Comparison of ENCODE assay signal across 12 mouse cellular contexts in genomic region chr5:100424252-100424651, GRCm38 (mm10). TPM values are rescaled to one million over a fixed set of nuclear protein-coding genes. Genes with fewer than 3 reads are reported as not detected.
A peak's percentile ranks its signal among the peaks of the same experiment; 100 is the strongest.
DNase-seq lines count a peak whose midpoint lies in the region; ATAC-seq and TF ChIP-seq lines count a peak whose summit lies in the region.
"Had no signal": no experiment of that assay in that cellular context is flagged by ENCODE, and none has a peak within 500 bp of the region (broad histone marks: within the 10 kb centered on the region; RNA-seq: fewer than 3 reads in every experiment).

No protein-coding gene starts in this region.

- no peak for TF ChIP-seq CTCF in stomach, postnatal 0 days (IDR thresholded peaks at IDR 0.05; ENCODE audit: low read depth)
- no peak for TF ChIP-seq CTCF in layer of hippocampus, adult 2 months (conservative IDR thresholded peaks at IDR 0.05)

- no peak for TF ChIP-seq EP300 in stomach, postnatal 0 days (optimal IDR thresholded peaks at IDR 0.05)

- ATAC-seq in heart, embryonic 12.5 days (ENCODE audit: insufficient number of reproducible peaks, low FRiP score): no peak
- ATAC-seq in stomach, embryonic 14.5 days (ENCODE audit: insufficient number of reproducible peaks, insufficient read depth, low FRiP score, low read depth): no peak
- ATAC-seq in stomach, postnatal 0 days (ENCODE audit: low FRiP score, low TSS enrichment): no peak
- ATAC-seq in stomach, embryonic 16.5 days (ENCODE audit: insufficient read depth, low FRiP score): no peak
- ATAC-seq: activated CD4-positive, CD25-positive, alpha-beta regulatory T cell, adult 4 months had no signal

- H3K9ac ChIP-seq in heart, embryonic 12.5 days: 0 out of 2 replicates have a peak overlapping the region, but pooled peaks have one; percentile 7
- no peak overlapping the region for H3K9ac ChIP-seq in stomach, embryonic 14.5 days (replicated peaks; ENCODE audit: low read depth, low read length)
- no peak overlapping the region for H3K9ac ChIP-seq in stomach, postnatal 0 days (ENCODE audit: low read length)
- H3K9ac ChIP-seq in stomach, embryonic 16.5 days (ENCODE audit: low read length): peak overlapping the region; percentile 24; the same call in 1 of the 2 replicates
- H3K9ac ChIP-seq: liver, embryonic 14.5 days had no signal

- H3K27ac ChIP-seq in heart, embryonic 12.5 days (ENCODE audit: poor library complexity, severe bottlenecking): no peak overlapping the region
- no peak overlapping the region for H3K27ac ChIP-seq in stomach, embryonic 14.5 days (ENCODE audit: low read length)
- no peak overlapping the region for H3K27ac ChIP-seq in stomach, postnatal 0 days (replicated peaks)
- H3K27ac ChIP-seq in limb, embryonic 10.5 days: no peak overlapping the region
- H3K27ac ChIP-seq in stomach, embryonic 16.5 days (ENCODE audit: low read length): no peak overlapping the region
- no peak overlapping the region; the same call in 1 of the 2 replicates for H3K27ac ChIP-seq in layer of hippocampus, adult 2 months
- H3K27ac ChIP-seq: liver, embryonic 14.5 days had no signal

- no peak for DNase-seq in heart, adult 9 months (ENCODE audit: low spot score in 2 of 2)
- no peak for DNase-seq in stomach, postnatal 0 days (ENCODE audit: low spot score)
- DNase-seq in limb, embryonic 10.5 days (ENCODE audit: low spot score): no peak
- no peak for DNase-seq in layer of hippocampus, adult 2 months (ENCODE audit: low spot score in 2 of 2)
- DNase-seq in left cerebral cortex, adult 18-20 months (ENCODE audit: low spot score in 2 of 2): no peak
- DNase-seq: cerebellum, adult 18-20 months; kidney, adult 18-20 months had no signal

- H3K27me3 ChIP-seq in heart, embryonic 12.5 days (replicated peaks): no peaks in the 10 kb centered on the region
- no peaks in the 10 kb centered on the region for H3K27me3 ChIP-seq in stomach, embryonic 14.5 days (ENCODE audit: control insufficient read depth, insufficient read depth, low read length)
- no peaks in the 10 kb centered on the region for H3K27me3 ChIP-seq in stomach, postnatal 0 days (ENCODE audit: control insufficient read depth, insufficient read depth, low read length)
- no peaks in the 10 kb centered on the region for H3K27me3 ChIP-seq in limb, embryonic 10.5 days (ENCODE audit: low read depth, poor library complexity, severe bottlenecking)
- H3K27me3 ChIP-seq in stomach, embryonic 16.5 days (ENCODE audit: control insufficient read depth, insufficient read depth, low read length): no peaks in the 10 kb centered on the region

- peaks cover 58% of the 10 kb centered on the region for H3K4me1 ChIP-seq in heart, embryonic 12.5 days (replicated peaks)
- peaks cover 33% of the 10 kb centered on the region; the same call in 1 of the 2 replicates for H3K4me1 ChIP-seq in stomach, embryonic 14.5 days (ENCODE audit: control insufficient read depth, insufficient read depth, low read length)
- peaks cover 9% of the 10 kb centered on the region for H3K4me1 ChIP-seq in stomach, postnatal 0 days (replicated peaks; ENCODE audit: control insufficient read depth, insufficient read depth)
- peaks cover 45% of the 10 kb centered on the region for H3K4me1 ChIP-seq in limb, embryonic 10.5 days
- peaks cover 31% of the 10 kb centered on the region for H3K4me1 ChIP-seq in stomach, embryonic 16.5 days (ENCODE audit: control insufficient read depth, insufficient read depth, low read length)

- 0 out of 2 replicates have a peak overlapping the region, but pooled peaks have one; percentile 1 for H3K4me3 ChIP-seq in heart, embryonic 12.5 days
- H3K4me3 ChIP-seq in stomach, embryonic 14.5 days (ENCODE audit: low read depth, low read length): no peak overlapping the region
- H3K4me3 ChIP-seq in stomach, postnatal 0 days (ENCODE audit: low read depth, low read length): no peak overlapping the region
- peak overlapping the region; percentile 28 for H3K4me3 ChIP-seq in limb, embryonic 10.5 days
- 0 out of 2 replicates have a peak overlapping the region, but pooled peaks have one; percentile 3 for H3K4me3 ChIP-seq in stomach, embryonic 16.5 days (replicated peaks; ENCODE audit: low read length)
- H3K4me3 ChIP-seq in layer of hippocampus, adult 2 months: no peak overlapping the region

- H3K9me3 ChIP-seq in heart, embryonic 12.5 days (replicated peaks): no peaks in the 10 kb centered on the region
- H3K9me3 ChIP-seq in stomach, embryonic 14.5 days (ENCODE audit: control insufficient read depth, low read depth, low read length): no peaks in the 10 kb centered on the region
- no peaks in the 10 kb centered on the region for H3K9me3 ChIP-seq in stomach, postnatal 0 days (ENCODE audit: control insufficient read depth, low read length)
- H3K9me3 ChIP-seq in limb, embryonic 10.5 days (replicated peaks): no peaks in the 10 kb centered on the region
- H3K9me3 ChIP-seq in stomach, embryonic 16.5 days (replicated peaks; ENCODE audit: control insufficient read depth, low read length): no peaks in the 10 kb centered on the region

- 84% methylated on average over 3 of the region's 3 CpGs for WGBS in heart, embryonic 12.5 days
- WGBS in stomach, embryonic 14.5 days: 78% methylated on average over 3 of the region's 3 CpGs
- 53% methylated on average over 3 of the region's 3 CpGs for WGBS in stomach, postnatal 0 days
- 84% methylated on average over 3 of the region's 3 CpGs for WGBS in limb, embryonic 10.5 days
- 77% methylated on average over 3 of the region's 3 CpGs for WGBS in stomach, embryonic 16.5 days

- H3K4me2 ChIP-seq in heart, embryonic 12.5 days: peak overlapping the region; percentile 41
- 0 out of 2 replicates have a peak overlapping the region, but pooled peaks have one; percentile 2 for H3K4me2 ChIP-seq in stomach, embryonic 14.5 days (replicated peaks; ENCODE audit: low read depth, low read length)
- no peak overlapping the region for H3K4me2 ChIP-seq in stomach, postnatal 0 days (replicated peaks; ENCODE audit: low read depth)
- peak overlapping the region; percentile 30 for H3K4me2 ChIP-seq in stomach, embryonic 16.5 days (ENCODE audit: low read depth, low read length)

- H3K36me3 ChIP-seq in heart, embryonic 12.5 days: peaks cover 84% of the 10 kb centered on the region
- peaks cover 73% of the 10 kb centered on the region for H3K36me3 ChIP-seq in stomach, embryonic 14.5 days (ENCODE audit: control insufficient read depth, insufficient read depth, low read length)
- peaks cover 23% of the 10 kb centered on the region for H3K36me3 ChIP-seq in stomach, postnatal 0 days (ENCODE audit: control insufficient read depth, insufficient read depth, low read length)
- peaks cover 91% of the 10 kb centered on the region for H3K36me3 ChIP-seq in limb, embryonic 10.5 days
- peaks cover 37% of the 10 kb centered on the region for H3K36me3 ChIP-seq in stomach, embryonic 16.5 days (ENCODE audit: control insufficient read depth, insufficient read depth, low read length)

RNA-seq across cellular contexts. Expression of gene Sec31a, which starts 8.2 kb away (rescaled TPM):
- polyA plus RNA-seq in heart, embryonic 12.5 days (2016; fragmentation: Nextera tagmentation; extraction: Ambion mirVana): 171 and 177 TPM in 2 replicates
- 183 and 186 TPM in 2 replicates for polyA plus RNA-seq in stomach, embryonic 14.5 days (2014; fragmentation: Nextera tagmentation; extraction: Ambion mirVana)
- polyA plus RNA-seq in stomach, postnatal 0 days (2015; fragmentation: Nextera tagmentation; extraction: Ambion mirVana): 102 and 104 TPM in 2 replicates
- polyA plus RNA-seq in limb, embryonic 10.5 days (2016; fragmentation: Nextera tagmentation; extraction: Ambion mirVana): 117 and 131 TPM in 2 replicates
- polyA plus RNA-seq in stomach, embryonic 16.5 days (2015; fragmentation: Nextera tagmentation; extraction: Ambion mirVana): 189 and 205 TPM in 2 replicates
- 100 to 1,000 TPM; 103 to 106 TPM for total RNA-seq in layer of hippocampus, adult 2 months (2021)
- 100 to 1,000 TPM; 113 to 116 TPM for total RNA-seq in left cerebral cortex, adult 18-20 months (2021)

Comparison
In these comparisons a context has a peak if more than half of its experiments do, and no peak if none do; other contexts are left out.
1. H3K4me3 ChIP-seq: peak in heart, embryonic 12.5 days (single experiment), limb, embryonic 10.5 days (single experiment) and stomach, embryonic 16.5 days (single experiment); none in stomach, embryonic 14.5 days (single experiment), stomach, postnatal 0 days (single experiment) and layer of hippocampus, adult 2 months (single experiment).
2. H3K9ac ChIP-seq: peak in heart, embryonic 12.5 days (single experiment) and stomach, embryonic 16.5 days (single experiment); none in stomach, embryonic 14.5 days (single experiment) and stomach, postnatal 0 days (single experiment).